Mouse (Mus musculus) liver, embryonic 12.5 days (tissue): ENCODE results near the gene Ppp1r3a. TPM values are rescaled to one million over a fixed set of nuclear protein-coding genes. Genes with fewer than 3 reads are reported as not detected.
"Not testable (repeated sequence)": the region's sequence is repeated elsewhere in the genome, so short reads cannot be mapped to it uniquely, and the experiment has no call there.

Experiments
- ATAC-seq: fragments of 200-750 bp; cut with Nextera tagmentation; 2 replicates; pipeline ENCODE4 v1.8.0; 2017; ENCODE audit warnings: moderate number of reproducible peaks, mild to moderate bottlenecking, moderate library complexity
- H3K27ac ChIP-seq: fragments of 300-500 bp; sonication (generic); 2 replicates; pipeline ENCODE4 v1.5.1; 2016; ENCODE audit warnings: mild to moderate bottlenecking
- H3K27me3 ChIP-seq: fragments of 300-500 bp; sonication (generic); replicated peaks from 2 replicates; pipeline ENCODE4 v1.6.1; 2016; ENCODE audit warnings: mild to moderate bottlenecking, moderate library complexity
- H3K36me3 ChIP-seq: fragments of 300-500 bp; sonication (generic); 2 replicates; pipeline ENCODE4 v1.6.1; 2016; ENCODE audit warnings: mild to moderate bottlenecking, moderate library complexity
- H3K4me1 ChIP-seq: fragments of 300-500 bp; sonication (generic); 2 replicates; pipeline ENCODE4 v1.6.1; 2016
- H3K4me2 ChIP-seq: fragments of 300-500 bp; sonication (generic); 2 replicates; pipeline ENCODE4 v1.6.1; 2016; ENCODE audit warnings: mild to moderate bottlenecking, moderate library complexity
- H3K4me3 ChIP-seq: fragments of 300-500 bp; sonication (generic); 2 replicates; pipeline ENCODE4 v1.5.1; 2016; ENCODE audit warnings: mild to moderate bottlenecking, moderate library complexity
- H3K9ac ChIP-seq: fragments of 300-500 bp; sonication (generic); 2 replicates; pipeline ENCODE4 v1.6.1; 2016; ENCODE audit warnings: mild to moderate bottlenecking, moderate library complexity
- H3K9me3 ChIP-seq: fragments of 300-500 bp; sonication (generic); replicated peaks from 2 replicates; pipeline ENCODE4 v1.6.1; 2016; ENCODE audit warnings: mild to moderate bottlenecking, moderate library complexity
- WGBS: fragments of 180-500 bp; shearing (Covaris S2); methylation state at CpG from one replicate; pipeline ENCODE4 v1.1.7; 2016; ENCODE audit not compliant: insufficient replicate concordance; 5-methylcytosine and 5-hydroxymethylcytosine counted together
- polyA plus RNA-seq: library from polyadenylated mRNA; unstranded; fragments of >200 nt; fragmentation: Nextera tagmentation; extraction: Ambion mirVana; gene quantifications from 2 replicates; pipeline ENCODE4 v1.2.1, GENCODE M21; 2016

Ppp1r3a gene
- polyA plus RNA-seq, 1 experiment from 2014 or later: not detected

- Histone ChIP-seq H3K9ac (no peak overlapping the region), H3K4me3 (no peak overlapping the region), H3K27ac (no peak overlapping the region), H3K27me3 (no peaks in the 10 kb centered on the region), H3K4me1 (no peaks in the 10 kb centered on the region), H3K9me3 (no peaks in the 10 kb centered on the region), H3K36me3 (no peaks in the 10 kb centered on the region), H3K4me2 (no peak overlapping the region)
- no peak for ATAC-seq
- WGBS: 69% methylated on average over 4 of the region's 4 CpGs
Measured at GRCm38 (mm10) chr6:14715129-14715989, 39.7 kb downstream of the Ppp1r3a start.

DNA sequence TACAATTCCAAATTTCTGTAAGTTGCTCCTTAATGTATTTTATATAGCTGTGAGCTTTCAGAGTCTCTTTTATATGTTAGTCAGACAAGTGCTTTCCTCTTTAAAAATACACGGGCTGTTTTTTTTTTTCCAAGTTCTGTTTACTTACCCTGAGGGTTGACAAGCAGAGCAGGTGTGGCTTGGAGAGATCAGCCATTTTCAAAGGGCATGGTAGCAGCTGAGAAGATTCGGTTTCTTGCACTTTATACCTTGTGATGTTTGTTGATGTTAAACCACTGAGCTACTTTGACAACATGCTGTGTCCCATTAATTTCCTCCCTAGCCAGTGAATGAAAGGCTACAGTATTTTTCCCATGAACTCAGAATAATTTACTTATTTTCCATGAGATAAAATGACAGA, 42.9 kb downstream of the Ppp1r3a start:
- no peak for ATAC-seq
- H3K36me3 ChIP-seq: no peaks in the 10 kb centered on the region
- H3K27ac ChIP-seq: no peak overlapping the region
- H3K9me3 ChIP-seq: no peaks in the 10 kb centered on the region
- H3K4me2 ChIP-seq: no peak overlapping the region
- no peak overlapping the region for H3K4me3 ChIP-seq
- H3K9ac ChIP-seq: no peak overlapping the region
- H3K27me3 ChIP-seq: no peaks in the 10 kb centered on the region
- 44% methylated on average over 2 of the region's 2 CpGs for WGBS
- no peaks in the 10 kb centered on the region for H3K4me1 ChIP-seq

- no peak overlapping the region for H3K4me3 ChIP-seq
- H3K27ac ChIP-seq: no peak overlapping the region
- ATAC-seq: no peak
- H3K9me3 ChIP-seq: no peaks in the 10 kb centered on the region
- no peak overlapping the region for H3K4me2 ChIP-seq
- H3K9ac ChIP-seq: no peak overlapping the region
- no peaks in the 10 kb centered on the region for H3K36me3 ChIP-seq
- no peaks in the 10 kb centered on the region for H3K4me1 ChIP-seq
- no peaks in the 10 kb centered on the region for H3K27me3 ChIP-seq
Measured at GRCm38 (mm10) chr6:14700030-14700429, 55.0 kb downstream of the Ppp1r3a start.

DNA sequence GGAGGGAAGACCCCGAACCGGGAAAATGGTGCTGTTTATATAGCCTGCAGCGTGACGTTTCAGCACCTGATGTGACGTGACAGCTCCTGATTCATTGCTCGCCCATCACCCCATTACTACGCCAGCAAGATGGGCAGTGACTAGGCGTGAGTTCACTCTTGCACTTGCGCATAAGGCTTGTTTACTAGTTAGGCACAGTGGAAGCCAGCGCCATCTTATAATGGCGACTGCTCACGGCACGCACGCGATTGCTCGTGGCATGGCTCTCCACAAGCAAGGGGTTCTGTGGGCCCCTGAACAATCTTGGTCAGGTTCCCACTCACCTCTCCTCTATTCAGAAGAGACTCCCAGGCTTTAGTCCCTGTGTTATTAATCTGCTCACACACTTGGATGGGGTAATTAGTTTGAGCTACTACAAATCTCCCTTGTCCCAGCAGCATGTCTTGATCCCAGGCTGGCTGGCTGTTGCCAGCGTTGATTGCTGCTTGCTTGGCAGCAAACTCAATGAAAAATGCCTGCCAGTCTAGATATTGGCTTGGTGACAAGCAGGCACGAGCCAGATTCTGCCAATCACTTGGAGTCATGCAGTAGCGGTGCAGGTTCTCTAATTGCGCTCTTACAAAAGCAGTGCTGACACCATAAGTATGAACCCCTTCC, 75.7 kb downstream of the Ppp1r3a start:
- not testable (repeated sequence) for H3K4me2 ChIP-seq, H3K27ac ChIP-seq, H3K36me3 ChIP-seq, H3K9me3 ChIP-seq, H3K27me3 ChIP-seq, ATAC-seq, H3K4me3 ChIP-seq, H3K4me1 ChIP-seq, H3K9ac ChIP-seq
- 77% methylated on average over 20 of the region's 20 CpGs for WGBS

GRCm38 (mm10) chr6:14668966-14669365, 86.1 kb downstream of the Ppp1r3a start:
- H3K27ac ChIP-seq, H3K9ac ChIP-seq, H3K4me2 ChIP-seq, H3K27me3 ChIP-seq, H3K9me3 ChIP-seq, H3K4me1 ChIP-seq, H3K36me3 ChIP-seq, H3K4me3 ChIP-seq, ATAC-seq: not testable (repeated sequence)
- 54% methylated on average over 2 of the region's 2 CpGs for WGBS

- not testable (repeated sequence) for H3K27ac ChIP-seq, H3K9me3 ChIP-seq, H3K9ac ChIP-seq, H3K4me3 ChIP-seq, H3K36me3 ChIP-seq, H3K4me2 ChIP-seq, ATAC-seq, H3K4me1 ChIP-seq, H3K27me3 ChIP-seq
- WGBS: 75% methylated on average over 2 of the region's 2 CpGs
Measured at GRCm38 (mm10) chr6:14667651-14668050, 87.4 kb downstream of the Ppp1r3a start.

Other genes with a start within 250 kb of the Ppp1r3a start
- 1.4 and 1.7 TPM in 2 replicates for gene Foxp2, start 146.1 kb upstream of the Ppp1r3a start, polyA plus RNA-seq